Mouse (Mus musculus): ENCODE results near the gene Zp3. TPM values are rescaled to one million over a fixed set of nuclear protein-coding genes. Genes with fewer than 3 reads are reported as not detected.

The Zp3 gene
- total RNA-seq (2023), result not detected in 4 replicates

DNA sequence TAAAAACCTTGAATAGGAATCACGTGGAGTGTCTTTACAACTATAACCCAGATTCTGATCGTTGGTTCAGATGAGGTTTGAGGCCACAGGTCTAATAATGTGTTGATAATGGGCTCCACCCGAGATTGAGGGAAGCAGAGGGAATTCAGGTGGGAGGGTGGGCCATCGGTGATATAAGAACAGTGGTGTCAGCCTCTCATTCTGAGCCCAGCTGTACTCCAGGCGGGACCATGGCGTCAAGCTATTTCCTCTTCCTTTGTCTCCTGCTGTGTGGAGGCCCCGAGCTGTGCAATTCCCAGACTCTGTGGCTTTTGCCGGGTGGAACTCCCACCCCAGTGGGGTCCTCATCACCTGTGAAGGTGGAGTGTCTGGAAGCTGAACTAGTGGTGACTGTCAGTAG lies at the start of gene Zp3:
Gene Zp3, plus strand, starts transcription at position 196 of the 400 bp plus-strand sequence.

DNA sequence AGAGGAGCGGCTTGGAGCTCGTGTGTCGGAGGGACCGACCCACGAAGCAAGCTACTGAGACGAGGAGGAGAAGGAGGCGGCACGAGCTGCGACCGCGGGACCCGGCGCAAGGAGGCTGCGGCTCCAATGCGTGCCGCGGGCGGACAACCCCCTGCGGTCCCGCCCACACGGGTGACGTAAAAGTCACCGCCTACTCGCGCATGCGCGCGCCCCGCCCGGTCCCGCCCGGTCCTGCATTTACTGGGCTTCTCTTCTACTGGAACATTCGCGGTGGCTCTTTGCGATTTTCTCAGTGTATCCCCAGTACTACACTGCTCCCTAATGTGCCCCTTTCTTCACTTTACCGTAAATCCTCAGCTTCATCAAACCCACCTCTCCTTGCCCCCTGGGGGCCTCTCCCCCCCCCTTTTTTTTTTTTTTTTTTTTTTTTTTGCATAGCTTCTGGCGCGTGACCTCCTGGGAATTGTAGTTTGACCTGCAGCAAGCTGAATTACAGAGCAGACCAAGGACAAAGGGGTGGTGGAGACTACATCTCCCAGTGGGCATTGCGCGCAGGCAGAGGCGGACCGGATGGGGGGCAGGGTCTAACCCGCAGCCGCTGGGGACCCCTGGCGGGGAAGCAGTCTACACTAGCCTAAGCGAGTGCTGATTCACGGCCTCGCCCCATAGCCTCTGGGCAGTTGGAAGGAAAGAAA lies 45.3 kb upstream of the Zp3 start, which contains the start of gene Ywhag:
Gene Ywhag, minus strand, starts transcription at position 136 of the 695 bp plus-strand sequence.

GRCm38 (mm10) chr5:135974365-135974764 lies 5.5 kb upstream of the Zp3 start, which contains the start of gene Ssc4d:
Ssc4d (minus strand) TSS chr5:135974531.

DNA sequence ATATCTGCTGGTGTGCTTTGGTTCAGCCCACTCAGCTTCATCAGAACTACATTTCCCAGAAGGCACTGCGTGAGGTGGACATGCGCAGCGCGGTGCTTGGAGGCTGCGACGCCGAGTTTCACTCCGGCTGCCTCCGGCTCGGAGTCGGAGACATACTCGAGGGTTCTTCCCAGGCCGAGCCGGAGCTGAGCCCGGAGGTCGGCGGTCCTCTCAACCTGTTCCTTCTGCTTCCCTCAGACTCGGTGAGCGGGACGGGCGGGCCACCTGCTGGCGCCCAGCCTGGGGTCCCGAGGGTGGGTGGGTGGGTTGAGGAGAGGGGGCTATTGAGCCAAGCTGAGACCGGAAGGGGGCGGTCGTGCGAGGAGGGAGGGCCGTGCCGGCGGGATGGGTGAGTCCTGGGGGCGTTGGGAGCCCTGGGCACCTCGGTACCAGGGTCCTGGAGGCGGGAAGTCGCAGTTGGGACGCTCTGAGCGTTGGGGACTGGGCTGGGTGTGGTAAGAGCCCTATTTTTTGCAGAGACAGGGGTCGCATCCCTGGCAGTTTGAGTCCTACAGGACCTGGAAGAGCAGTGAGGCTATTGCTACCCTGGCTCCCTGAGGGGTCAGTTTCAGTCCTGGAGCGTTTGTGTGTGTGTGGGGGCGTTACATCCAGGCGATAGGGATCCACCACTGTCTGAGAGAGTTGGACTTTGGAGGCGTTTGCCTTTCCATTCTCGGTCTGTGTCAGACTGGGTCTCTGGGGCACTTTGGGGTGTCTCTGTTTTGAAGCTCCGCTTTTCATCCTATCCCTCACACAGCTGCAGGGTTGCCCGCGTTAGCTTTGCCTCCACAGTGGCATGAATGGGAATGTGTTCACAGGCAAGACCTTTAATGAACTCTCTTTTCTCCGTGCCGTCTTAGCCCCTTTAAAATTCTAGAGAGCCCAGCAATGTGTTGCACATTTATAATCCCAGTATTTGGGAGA lies 15.1 kb downstream of the Zp3 start, which contains the start of gene Dtx2:
Gene Dtx2, plus strand, starts transcription at position 76 of the 963 bp plus-strand sequence.

Other genes with a start within 250 kb of the Zp3 start
- gene Tmem120a, start 235.7 kb upstream of the Zp3 start, total RNA-seq (2023), result 7.9 to 14.5 TPM (median 12.3 TPM) in 4 replicates
- gene Styxl1, start 201.7 kb upstream of the Zp3 start, total RNA-seq (2023), result 1.2 TPM in 1 of 4 replicates, not detected in the others
- 143 to 159 TPM (median 155 TPM) in 4 replicates for gene Mdh2, start 201.6 kb upstream of the Zp3 start, total RNA-seq (2023)
- gene Srrm3, start 173.2 kb upstream of the Zp3 start, total RNA-seq (2023), result 0.38 TPM in 1 of 4 replicates, not detected in the others
- 3.1 to 8.8 TPM (median 5.6 TPM) in 4 replicates for gene Hspb1, start 92.2 kb upstream of the Zp3 start, total RNA-seq (2023)
- gene Ywhag, start 45.5 kb upstream of the Zp3 start, total RNA-seq (2023), result 79.7 to 98.2 TPM (median 86.5 TPM) in 4 replicates
- 0.51 to 2.4 TPM (median 1.3 TPM) in 4 replicates for gene Ssc4d, start 5.6 kb upstream of the Zp3 start, total RNA-seq (2023)
- 31.2 to 37.8 TPM (median 33.0 TPM) in 4 replicates for gene Dtx2, start 14.7 kb downstream of the Zp3 start, total RNA-seq (2023)
- gene Upk3b, start 58.4 kb downstream of the Zp3 start, total RNA-seq (2023), result 0.54 to 1.0 TPM (median 0.61 TPM) in 4 replicates
- gene Upk3bl, start 74.4 kb downstream of the Zp3 start, total RNA-seq (2023), result not detected in 4 replicates
- 14.8 to 21.8 TPM (median 18.1 TPM) in 4 replicates for gene Rasa4, start 103.8 kb downstream of the Zp3 start, total RNA-seq (2023)
- 54.5 to 72.5 TPM (median 67.0 TPM) in 4 replicates for gene Polr2j, start 136.5 kb downstream of the Zp3 start, total RNA-seq (2023)
- gene Lrwd1, start 156.0 kb downstream of the Zp3 start, total RNA-seq (2023), result 26.5 to 30.0 TPM (median 27.8 TPM) in 4 replicates
- 8.9 to 15.0 TPM (median 10.9 TPM) in 4 replicates for gene Alkbh4, start 156.0 kb downstream of the Zp3 start, total RNA-seq (2023)
- gene Orai2, start 190.6 kb downstream of the Zp3 start, total RNA-seq (2023), result 58.7 to 73.7 TPM (median 62.0 TPM) in 4 replicates
- gene Prkrip1, start 218.9 kb downstream of the Zp3 start, total RNA-seq (2023), result 19.6 to 44.4 TPM (median 36.7 TPM) in 4 replicates

Measured in B cell, adult 62 days (primary cell).